Mouse (Mus musculus): ENCODE results near the gene Nmu.

DNA sequence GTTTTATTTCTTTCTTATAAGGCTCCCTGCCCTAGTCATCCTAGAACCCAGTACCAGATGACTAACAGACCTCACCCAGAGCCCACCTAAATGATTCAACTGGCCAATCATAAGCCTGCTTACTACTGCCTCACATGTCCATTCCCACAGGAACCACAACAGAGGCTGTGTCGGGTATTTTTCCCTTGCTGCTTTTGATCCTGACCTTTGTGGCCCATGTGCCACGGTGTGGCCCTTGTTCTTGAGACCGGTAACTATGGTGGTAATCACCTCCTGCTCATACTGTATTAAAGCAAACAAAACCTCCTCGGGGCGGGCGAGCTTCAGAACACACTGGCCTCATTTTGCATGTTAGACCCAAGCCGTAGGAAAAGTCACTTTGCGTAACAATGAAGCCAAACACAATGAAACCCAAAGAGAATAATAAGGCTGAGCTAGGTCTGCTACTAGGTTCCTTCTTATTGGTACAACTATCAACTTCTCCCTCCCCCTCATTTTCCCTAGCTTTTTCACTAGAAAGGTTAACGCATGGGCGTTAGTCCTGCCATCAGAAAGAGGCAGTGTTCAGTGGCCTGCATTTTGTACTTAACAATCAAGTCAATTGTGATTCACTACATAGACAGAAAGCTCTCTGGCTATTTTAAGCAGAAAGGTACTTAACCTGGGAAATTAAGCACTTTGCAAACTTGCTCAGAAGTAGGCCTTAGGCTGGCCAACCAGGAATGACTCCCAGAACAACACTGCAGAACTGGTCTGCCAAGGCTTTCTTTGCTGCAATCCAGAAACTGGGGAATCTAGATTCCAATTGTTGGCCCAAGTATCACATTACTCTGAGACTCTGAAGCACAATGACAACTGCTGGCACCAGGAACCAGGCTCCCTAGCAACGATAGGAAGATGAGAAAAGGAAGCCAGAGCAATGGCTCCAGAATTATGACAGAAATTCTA lies 42.1 kb downstream of the Nmu start:
- no peak for TF ChIP-seq CTCF (IDR thresholded peaks at IDR 0.05; ENCODE audit: low read depth, low read length)
- TF ChIP-seq POLR2A (IDR thresholded peaks at IDR 0.05; ENCODE audit: insufficient read depth, low read length): no peak

Measured in ES-Bruce4 (cell line).